Mouse (Mus musculus) limb, embryonic 15.5 days (tissue): Measurements from ENCODE around the gene Stam. TPM values are rescaled to one million over a fixed set of nuclear protein-coding genes. Genes with fewer than 3 reads are reported as not detected.

Experiments used
- polyA plus RNA-seq: library from polyadenylated mRNA; unstranded; fragments of >200 nt; fragmentation: Nextera tagmentation; extraction: Ambion mirVana; gene quantifications from 2 replicates; pipeline ENCODE4 v1.2.1, GENCODE M21; 2015

Stam gene
- polyA plus RNA-seq, 1 experiment from 2014 or later, result 67.6 TPM

Other genes with a start within 250 kb of the Stam start
- gene Hacd1, start 18.0 kb upstream of the Stam start, polyA plus RNA-seq, result 58.0 and 77.5 TPM in 2 replicates
- 0.09 and 0.10 TPM in 2 replicates for gene Tmem236, start 100.4 kb downstream of the Stam start, polyA plus RNA-seq
- 13.0 and 13.1 TPM in 2 replicates for gene Mrc1, start 155.3 kb downstream of the Stam start, polyA plus RNA-seq